ENCODE assay signal across 22 mouse cellular contexts in genomic region chr14:76145868-76146267, GRCm38 (mm10). TPM values are rescaled to one million over a fixed set of nuclear protein-coding genes. Genes with fewer than 3 reads are reported as not detected.
A peak's percentile ranks its signal among the peaks of the same experiment; 100 is the strongest.
DNase-seq lines count a peak whose midpoint lies in the region; ATAC-seq lines count a peak whose summit lies in the region.
"Had no signal": no experiment of that assay in that cellular context is flagged by ENCODE, and none has a peak within 500 bp of the region (broad histone marks: within the 10 kb centered on the region; RNA-seq: fewer than 3 reads in every experiment).

No protein-coding gene starts in this region.

- ATAC-seq in midbrain, embryonic 11.5 days (ENCODE audit: low FRiP score): no peak
- peak; percentile 75; the same call in 1 of the 2 replicates for ATAC-seq in liver, embryonic 15.5 days (ENCODE audit: insufficient read depth)
- ATAC-seq: hindbrain, postnatal 0 days; intestine, postnatal 0 days had no signal

- H3K4me2 ChIP-seq in midbrain, embryonic 11.5 days: no peak overlapping the region
- H3K4me2 ChIP-seq in liver, embryonic 15.5 days: peak overlapping the region; percentile 56
- H3K4me2 ChIP-seq: embryonic facial prominence, embryonic 15.5 days; forebrain, embryonic 12.5 days; kidney, embryonic 15.5 days; lung, embryonic 14.5 days; stomach, embryonic 15.5 days had no signal

- no peak overlapping the region for H3K9ac ChIP-seq in midbrain, embryonic 11.5 days (ENCODE audit: low read length)
- no peak overlapping the region for H3K9ac ChIP-seq in liver, embryonic 15.5 days
- H3K9ac ChIP-seq: embryonic facial prominence, embryonic 15.5 days; forebrain, embryonic 12.5 days; kidney, embryonic 15.5 days; lung, embryonic 14.5 days; stomach, embryonic 15.5 days had no signal

- H3K9me3 ChIP-seq in midbrain, embryonic 10.5 days (replicated peaks): no peaks in the 10 kb centered on the region
- H3K9me3 ChIP-seq in midbrain, embryonic 11.5 days (ENCODE audit: control insufficient read depth, low read length): no peaks in the 10 kb centered on the region
- no peaks in the 10 kb centered on the region for H3K9me3 ChIP-seq in liver, embryonic 15.5 days (replicated peaks)
- H3K9me3 ChIP-seq: embryonic facial prominence, embryonic 15.5 days; forebrain, embryonic 12.5 days; hindbrain, embryonic 10.5 days; kidney, embryonic 15.5 days; stomach, embryonic 15.5 days had no signal

- H3K36me3 ChIP-seq in midbrain, embryonic 10.5 days: no peaks in the 10 kb centered on the region
- H3K36me3 ChIP-seq in midbrain, embryonic 11.5 days (ENCODE audit: control insufficient read depth, insufficient read depth, low read length): no peaks in the 10 kb centered on the region
- no peaks in the 10 kb centered on the region for H3K36me3 ChIP-seq in liver, embryonic 15.5 days (replicated peaks)
- H3K36me3 ChIP-seq: embryonic facial prominence, embryonic 15.5 days; forebrain, embryonic 12.5 days; hindbrain, embryonic 10.5 days; kidney, embryonic 15.5 days; stomach, embryonic 15.5 days had no signal

- H3K4me1 ChIP-seq in midbrain, embryonic 10.5 days: peaks cover 22% of the 10 kb centered on the region
- H3K4me1 ChIP-seq in midbrain, embryonic 11.5 days (ENCODE audit: control insufficient read depth, insufficient read depth, low read length): peaks cover 5% of the 10 kb centered on the region; the same call in 1 of the 2 replicates
- H3K4me1 ChIP-seq in liver, embryonic 15.5 days (replicated peaks): peaks cover 28% of the 10 kb centered on the region

- 0 out of 2 replicates have a peak overlapping the region, but pooled peaks have one; percentile 19 for H3K27ac ChIP-seq in midbrain, embryonic 10.5 days (replicated peaks)
- no peak overlapping the region for H3K27ac ChIP-seq in midbrain, embryonic 11.5 days (ENCODE audit: low read depth, low read length)
- no peak overlapping the region for H3K27ac ChIP-seq in liver, embryonic 15.5 days (replicated peaks)
- H3K27ac ChIP-seq: embryonic facial prominence, embryonic 15.5 days; forebrain, embryonic 12.5 days; hindbrain, embryonic 10.5 days; hindbrain, postnatal 0 days; kidney, embryonic 15.5 days; macrophage; stomach, embryonic 15.5 days had no signal

- H3K27me3 ChIP-seq in midbrain, embryonic 10.5 days (ENCODE audit: low read depth, poor library complexity, severe bottlenecking): no peaks in the 10 kb centered on the region
- H3K27me3 ChIP-seq in midbrain, embryonic 11.5 days (ENCODE audit: control insufficient read depth, insufficient read depth, low read length): no peaks in the 10 kb centered on the region
- peaks cover 4% of the 10 kb centered on the region for H3K27me3 ChIP-seq in liver, embryonic 15.5 days
- H3K27me3 ChIP-seq: embryonic facial prominence, embryonic 15.5 days; forebrain, embryonic 12.5 days; kidney, embryonic 15.5 days; stomach, embryonic 15.5 days had no signal

- 53% methylated on average over 7 of the region's 7 CpGs for WGBS in midbrain, embryonic 10.5 days
- WGBS in midbrain, embryonic 11.5 days: 54% methylated on average over 7 of the region's 7 CpGs
- 16% methylated on average over 7 of the region's 7 CpGs for WGBS in liver, embryonic 15.5 days (ENCODE audit: insufficient replicate concordance)

- no peak for DNase-seq in midbrain, embryonic 10.5 days (ENCODE audit: low spot score)
- DNase-seq in midbrain, embryonic 11.5 days (ENCODE audit: low spot score, missing footprints): no peak
- peak; percentile 24 for DNase-seq in R1 (ENCODE audit: low read depth, low spot score)
- DNase-seq in urinary bladder, adult 2 months (ENCODE audit: low spot score): no peak
- DNase-seq in lung, postnatal 36 days: no peak
- DNase-seq in right cerebral cortex, postnatal 36 days (ENCODE audit: low spot score in 2 of 2): no peak
- DNase-seq: adrenal gland, postnatal 10 days; cerebellum, adult 11-12 months; cerebellum, postnatal 25 days; kidney, postnatal 4 days; lung, embryonic 14.5 days; midbrain, embryonic 14.5 days; thymus, adult 18-20 months had no signal

- H3K4me3 ChIP-seq in midbrain, embryonic 10.5 days: no peak overlapping the region
- H3K4me3 ChIP-seq in midbrain, embryonic 11.5 days (ENCODE audit: low read depth, low read length): no peak overlapping the region
- H3K4me3 ChIP-seq in liver, embryonic 15.5 days (replicated peaks): peak overlapping the region; percentile 0; the same call in 1 of the 2 replicates
- H3K4me3 ChIP-seq: embryonic facial prominence, embryonic 15.5 days; forebrain, embryonic 12.5 days; hindbrain, embryonic 10.5 days; kidney, embryonic 15.5 days; stomach, embryonic 15.5 days had no signal

RNA-seq across cellular contexts. Expression of gene Nufip1, which starts 35.2 kb away (rescaled TPM):
- 18.2 and 21.2 TPM in 2 replicates for polyA plus RNA-seq in midbrain, embryonic 10.5 days (2016; fragmentation: Nextera tagmentation; extraction: Ambion mirVana)
- polyA plus RNA-seq in midbrain, embryonic 11.5 days (2014; fragmentation: Nextera tagmentation; extraction: Ambion mirVana): 19.2 and 19.3 TPM in 2 replicates
- polyA plus RNA-seq in liver, embryonic 15.5 days (2015; fragmentation: Nextera tagmentation; extraction: Ambion mirVana): 4.9 and 5.3 TPM in 2 replicates
- polyA plus RNA-seq in urinary bladder, adult 2 months (2012; rRNA removed): 5.0 and 5.5 TPM in 2 replicates

RNA-seq across cellular contexts. Expression of gene Gpalpp1, which starts 35.3 kb away (rescaled TPM):
- polyA plus RNA-seq in midbrain, embryonic 10.5 days (2016; fragmentation: Nextera tagmentation; extraction: Ambion mirVana): 16.8 and 17.6 TPM in 2 replicates
- 19.9 and 21.2 TPM in 2 replicates for polyA plus RNA-seq in midbrain, embryonic 11.5 days (2014; fragmentation: Nextera tagmentation; extraction: Ambion mirVana)
- 4.6 and 4.7 TPM in 2 replicates for polyA plus RNA-seq in liver, embryonic 15.5 days (2015; fragmentation: Nextera tagmentation; extraction: Ambion mirVana)
- 11.6 and 12.6 TPM in 2 replicates for polyA plus RNA-seq in urinary bladder, adult 2 months (2012; rRNA removed)
